Mouse (Mus musculus) fibroblast of lung, adult 2 months (primary cell): Measurements from ENCODE around the gene Pla2g3.

ENCODE experiments used
- DNase-seq: peaks from one replicate; pipeline ENCODE4 v3.0.0-alpha.2; 2011; ENCODE audit warnings: low read depth

The Pla2g3 gene

GRCm38 (mm10) chr11:3487952-3488570, at the start of gene Pla2g3:
Gene Pla2g3 (plus strand): TSS chr11:3488284.
- DNase-seq, result no peak

- DNase-seq, result no peak
Measured at GRCm38 (mm10) chr11:3441696-3442443, 46.2 kb upstream of the Pla2g3 start.

GRCm38 (mm10) chr11:3442677-3443076, 45.4 kb upstream of the Pla2g3 start:
- DNase-seq, result no peak

- peak; percentile 61 for DNase-seq
Measured at GRCm38 (mm10) chr11:3443091-3443490, 45.0 kb upstream of the Pla2g3 start.

GRCm38 (mm10) chr11:3444875-3445274, 43.2 kb upstream of the Pla2g3 start:
- no peak for DNase-seq

- DNase-seq, result no peak
Measured at GRCm38 (mm10) chr11:3451701-3452163, 36.4 kb upstream of the Pla2g3 start.

- DNase-seq, result peak; percentile 86
Measured at GRCm38 (mm10) chr11:3452167-3452639, 35.9 kb upstream of the Pla2g3 start, which contains the start of gene Rnf185. Gene Rnf185 (minus strand): TSS chr11:3452363.

- no peak for DNase-seq
Measured at GRCm38 (mm10) chr11:3452769-3453168, 35.3 kb upstream of the Pla2g3 start.

- DNase-seq, result no peak
Measured at GRCm38 (mm10) chr11:3453467-3453866, 34.6 kb upstream of the Pla2g3 start.

- DNase-seq, result no peak
Measured at GRCm38 (mm10) chr11:3454506-3454905, 33.6 kb upstream of the Pla2g3 start.

GRCm38 (mm10) chr11:3456354-3456753, 31.7 kb upstream of the Pla2g3 start:
- DNase-seq, result no peak

- DNase-seq, result no peak
Measured at GRCm38 (mm10) chr11:3458428-3459104, 29.5 kb upstream of the Pla2g3 start.

GRCm38 (mm10) chr11:3459105-3459468, 29.0 kb upstream of the Pla2g3 start:
- no peak for DNase-seq

GRCm38 (mm10) chr11:3462846-3463245, 25.2 kb upstream of the Pla2g3 start:
- DNase-seq, result no peak

- DNase-seq, result no peak
Measured at GRCm38 (mm10) chr11:3471448-3471850, 16.6 kb upstream of the Pla2g3 start.

GRCm38 (mm10) chr11:3472484-3472883, 15.6 kb upstream of the Pla2g3 start:
- DNase-seq, result peak; percentile 54

- no peak for DNase-seq
Measured at GRCm38 (mm10) chr11:3474480-3475115, 13.5 kb upstream of the Pla2g3 start.

GRCm38 (mm10) chr11:3475489-3475888, 12.6 kb upstream of the Pla2g3 start:
- DNase-seq, result no peak

- no peak for DNase-seq
Measured at GRCm38 (mm10) chr11:3483980-3484642, 4.0 kb upstream of the Pla2g3 start.

GRCm38 (mm10) chr11:3486349-3486748, 1.7 kb upstream of the Pla2g3 start:
- DNase-seq, result no peak

- no peak for DNase-seq
Measured at GRCm38 (mm10) chr11:3489036-3489435, 952 bp downstream of the Pla2g3 start.

- DNase-seq, result no peak
Measured at GRCm38 (mm10) chr11:3492748-3493147, 4.7 kb downstream of the Pla2g3 start.
